Mouse (Mus musculus) heart, adult 2 months (tissue): Measurements from ENCODE around the gene Atox1. TPM values are rescaled to one million over a fixed set of nuclear protein-coding genes. Genes with fewer than 3 reads are reported as not detected.

Source experiments
- DNase-seq, 2 experiments: peaks; one replicate each; pipeline ENCODE4 v3.0.0; 2021
- H3K27ac ChIP-seq: fragments of 200-600 bp; 2 replicates; pipeline ENCODE4 v1.8.1; 2022
- H3K27me3 ChIP-seq: fragments of 200-500 bp; 2 replicates; pipeline ENCODE4 v1.6.1; 2012; ENCODE audit warnings: mild to moderate bottlenecking, low read length, inconsistent platforms, mixed read lengths; ENCODE audit not compliant: control insufficient read depth, insufficient read depth
- H3K36me3 ChIP-seq: fragments of 200-500 bp; 2 replicates; pipeline ENCODE4 v1.6.1; 2012; ENCODE audit warnings: low read length, inconsistent platforms; ENCODE audit not compliant: control insufficient read depth, insufficient read depth
- H3K4me1 ChIP-seq: fragments of 200-500 bp; 2 replicates; pipeline ENCODE4 v1.6.1; 2011; ENCODE audit warnings: low read length; ENCODE audit not compliant: control insufficient read depth, insufficient read depth
- H3K4me3 ChIP-seq: fragments of 200-600 bp; 2 replicates; pipeline ENCODE4 v1.8.1; 2022
- H3K79me2 ChIP-seq: fragments of 200-500 bp; replicated peaks from 2 replicates; pipeline ENCODE4 v1.6.1; 2012; ENCODE audit warnings: mild to moderate bottlenecking, inconsistent platforms, low read length, moderate library complexity, mixed read lengths; ENCODE audit not compliant: control insufficient read depth, insufficient read depth
- H3K9ac ChIP-seq: fragments of 200-500 bp; 2 replicates; pipeline ENCODE4 v1.6.1; 2012; ENCODE audit warnings: low read depth, mild to moderate bottlenecking, control low read depth, inconsistent platforms, low read length, mixed read lengths
- CTCF ChIP-seq: fragments of 200-600 bp; IDR thresholded peaks from 2 replicates; pipeline ENCODE4 v1.8.1; 2022; ENCODE audit warnings: antibody characterized with exemption, mild to moderate bottlenecking, moderate library complexity
- EP300 ChIP-seq: fragments of 200-500 bp; IDR thresholded peaks from 2 replicates; pipeline ENCODE4 v1.6.1; 2011; ENCODE audit warnings: low read depth, low read length, control low read depth; ENCODE audit not compliant: insufficient read depth
- POLR2A ChIP-seq: fragments of 200-500 bp; IDR thresholded peaks from 2 replicates; pipeline ENCODE4 v1.6.1; 2011; ENCODE audit warnings: mild to moderate bottlenecking, low read depth, low read length, control low read depth; ENCODE audit not compliant: insufficient read depth
- WGBS: fragments of 180-500 bp; shearing (Covaris S2); methylation state at CpG from one replicate; pipeline ENCODE4 v1.1.7; 2018; 5-methylcytosine and 5-hydroxymethylcytosine counted together
- intact Hi-C: fragments of 180-260 bp; cut with DNase I; formaldehyde crosslinking; loops from one replicate; pipeline ENCODE4 v1.15.1; 2025
- polyA plus RNA-seq: library from polyadenylated mRNA; depleted of rRNA; stranded (reverse); fragments of >200 nt; gene quantifications from 2 replicates; pipeline ENCODE4 v1.2.3, GENCODE M21; 2012
- total RNA-seq, 2 experiments: library from RNA; stranded (reverse); gene quantifications; 2 replicates each; pipeline ENCODE4 v1.2.3; 2021

The Atox1 gene
- total and polyA plus RNA-seq, 3 experiments = 98.6 to 204 (median 112) TPM

- DNase-seq = no peak
- H3K4me3 ChIP-seq = no peak overlapping the region
- 98% methylated on average over 2 of the region's 2 CpGs for WGBS
Measured at GRCm38 (mm10) chr11:55429973-55430372, 31.1 kb downstream of the Atox1 start.

GRCm38 (mm10) chr11:55428186-55429012, 32.6 kb downstream of the Atox1 start:
- DNase-seq = peak; percentile 79 to 87
- no peak overlapping the region for H3K4me3 ChIP-seq
- H3K4me1 ChIP-seq = peaks cover 8% of the 10 kb centered on the region
- H3K79me2 ChIP-seq = no peaks in the 10 kb centered on the region
- TF ChIP-seq POLR2A (peak; percentile 62), EP300 (peak; percentile 57; the same call in 1 of the 2 replicates), CTCF (no peak)
- no peaks in the 10 kb centered on the region for H3K36me3 ChIP-seq
- peak overlapping the region; percentile 2; the same call in 1 of the 2 replicates for H3K9ac ChIP-seq
- no peaks in the 10 kb centered on the region for H3K27me3 ChIP-seq
- H3K27ac ChIP-seq = peak overlapping the region; percentile 58
- intact Hi-C loops = no loop called here
- 25% methylated on average over 16 of the region's 16 CpGs for WGBS

More at GRCm38 (mm10) chr11:55429973-55430372, 31.1 kb downstream of the Atox1 start:
- no peak for TF ChIP-seq POLR2A
- no peak for TF ChIP-seq CTCF
- TF ChIP-seq EP300 = no peak
- Histone ChIP-seq H3K27ac (no peak overlapping the region), H3K36me3 (no peaks in the 10 kb centered on the region), H3K79me2 (no peaks in the 10 kb centered on the region), H3K27me3 (no peaks in the 10 kb centered on the region), H3K4me1 (peaks cover 5% of the 10 kb centered on the region), H3K9ac (no peak overlapping the region)
- intact Hi-C loops = no loop called here

GRCm38 (mm10) chr11:55424746-55425360, 36.2 kb downstream of the Atox1 start:
- Histone ChIP-seq H3K4me1 (peaks cover 13% of the 10 kb centered on the region), H3K9ac (no peak overlapping the region), H3K79me2 (no peaks in the 10 kb centered on the region), H3K36me3 (no peaks in the 10 kb centered on the region), H3K27me3 (no peaks in the 10 kb centered on the region), H3K4me3 (no peak overlapping the region), H3K27ac (no peak overlapping the region)
- intact Hi-C loops = no loop called here
- no peak for TF ChIP-seq EP300
- no peak for TF ChIP-seq CTCF
- TF ChIP-seq POLR2A = no peak
- peak in 1 of 2 experiments; percentile 22 for DNase-seq
- WGBS = 88% methylated on average over 8 of the region's 8 CpGs

GRCm38 (mm10) chr11:55423756-55424155, 37.3 kb downstream of the Atox1 start:
- Histone ChIP-seq H3K27me3 (no peaks in the 10 kb centered on the region), H3K4me1 (peaks cover 12% of the 10 kb centered on the region), H3K9ac (no peak overlapping the region), H3K36me3 (no peaks in the 10 kb centered on the region), H3K79me2 (no peaks in the 10 kb centered on the region), H3K27ac (no peak overlapping the region), H3K4me3 (no peak overlapping the region)
- no peak for DNase-seq
- WGBS = 33% methylated on average over 4 of the region's 4 CpGs
- TF ChIP-seq EP300 (no peak), CTCF (no peak), POLR2A (no peak)
- intact Hi-C loops = no loop called here

GRCm38 (mm10) chr11:55422978-55423377, 38.1 kb downstream of the Atox1 start, which contains the start of gene Sparc:
Gene Sparc, minus strand, starts transcription at chr11:55423183.
- H3K27me3 ChIP-seq = no peaks in the 10 kb centered on the region
- no peaks in the 10 kb centered on the region for H3K79me2 ChIP-seq
- H3K4me1 ChIP-seq = peaks cover 8% of the 10 kb centered on the region
- TF ChIP-seq CTCF (no peak), EP300 (no peak), POLR2A (no peak)
- no peak for DNase-seq
- 90% methylated on average over 1 of the region's 1 CpGs for WGBS
- H3K27ac ChIP-seq = no peak within 1 kb of the TSS
- no peak within 1 kb of the TSS for H3K9ac ChIP-seq
- H3K4me3 ChIP-seq = no peak within 1 kb of the TSS
- intact Hi-C loops = no loop called here
- H3K36me3 ChIP-seq = no peaks in the 10 kb centered on the region

- Histone ChIP-seq H3K27ac (peak overlapping the region; percentile 91), H3K36me3 (peaks cover 6% of the 10 kb centered on the region), H3K79me2 (no peaks in the 10 kb centered on the region), H3K4me3 (peak overlapping the region; percentile 52), H3K9ac (peak overlapping the region; percentile 84), H3K27me3 (no peaks in the 10 kb centered on the region), H3K4me1 (peaks cover 13% of the 10 kb centered on the region)
- peak; percentile 86 to 88 for DNase-seq
- WGBS = 12% methylated on average over 9 of the region's 9 CpGs
- no peak for TF ChIP-seq EP300
- TF ChIP-seq CTCF = no peak
- peak; percentile 97 for TF ChIP-seq POLR2A
- intact Hi-C loops = loop anchor here (1.0 to 2.0 kb wide), 3 partner anchors 22 to 29 kb away; no protein-coding TSS in a partner anchor
Measured at GRCm38 (mm10) chr11:55419678-55420307, 41.2 kb downstream of the Atox1 start.
